Mouse (Mus musculus): ENCODE data around the gene Rab34. TPM values are rescaled to one million over a fixed set of nuclear protein-coding genes. Genes with fewer than 3 reads are reported as not detected.

Rab34 gene
- polyA plus RNA-seq (2014; fragmentation: Illumina TruSeq; extraction: RNeasy Lipid Tissue Mini Kit (QIAGEN cat#74804); ENCODE audit: low read depth, low replicate concordance): 68.5 TPM

DNA sequence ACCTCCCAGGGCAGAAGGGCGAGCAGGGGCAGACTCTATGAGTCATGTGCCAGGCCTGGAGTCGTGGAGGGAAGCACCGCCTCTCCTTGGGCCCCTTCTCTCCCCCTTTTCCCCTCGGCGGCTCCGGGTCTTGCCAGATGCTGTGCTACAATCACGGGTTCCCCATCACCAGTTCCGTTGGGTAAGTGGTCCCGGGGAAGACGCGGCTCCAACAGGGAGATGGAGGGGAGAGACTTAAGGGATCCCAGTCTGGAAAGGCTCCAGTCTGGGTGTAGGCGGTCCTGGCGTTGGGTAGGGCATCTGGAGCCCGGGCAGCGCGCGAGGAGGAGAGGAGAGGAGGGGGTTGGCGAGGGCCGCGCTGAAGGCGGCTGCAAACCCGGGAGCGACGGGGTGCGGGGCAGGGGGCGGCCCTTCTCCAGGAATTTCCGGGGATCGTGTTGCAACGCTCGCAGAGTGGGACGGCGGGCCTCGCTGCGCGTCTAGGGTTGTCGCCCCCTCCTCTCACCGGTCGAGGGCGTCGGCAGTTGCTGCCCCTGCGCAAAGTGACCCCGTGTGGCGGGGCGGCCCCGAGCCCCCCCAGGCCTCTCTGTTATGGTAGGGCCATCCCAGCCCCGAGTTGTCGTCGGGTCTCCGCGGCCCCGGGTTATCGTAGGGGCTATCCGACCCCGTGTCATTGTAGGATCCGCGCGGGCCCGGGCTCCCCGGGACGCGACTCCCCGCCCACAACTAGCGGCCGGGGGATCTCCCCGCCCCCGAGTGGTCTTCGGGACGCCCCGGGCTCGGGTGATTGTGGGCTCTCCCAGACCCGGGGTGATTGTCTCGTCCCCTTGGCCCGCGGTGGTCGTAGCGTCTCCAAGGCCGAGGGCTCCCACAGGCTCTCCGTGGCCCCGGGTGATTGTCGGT lies at the start of gene Rab34:
Gene Rab34 (plus strand): TSS at position 100 of the 903 bp plus-strand sequence.

DNA sequence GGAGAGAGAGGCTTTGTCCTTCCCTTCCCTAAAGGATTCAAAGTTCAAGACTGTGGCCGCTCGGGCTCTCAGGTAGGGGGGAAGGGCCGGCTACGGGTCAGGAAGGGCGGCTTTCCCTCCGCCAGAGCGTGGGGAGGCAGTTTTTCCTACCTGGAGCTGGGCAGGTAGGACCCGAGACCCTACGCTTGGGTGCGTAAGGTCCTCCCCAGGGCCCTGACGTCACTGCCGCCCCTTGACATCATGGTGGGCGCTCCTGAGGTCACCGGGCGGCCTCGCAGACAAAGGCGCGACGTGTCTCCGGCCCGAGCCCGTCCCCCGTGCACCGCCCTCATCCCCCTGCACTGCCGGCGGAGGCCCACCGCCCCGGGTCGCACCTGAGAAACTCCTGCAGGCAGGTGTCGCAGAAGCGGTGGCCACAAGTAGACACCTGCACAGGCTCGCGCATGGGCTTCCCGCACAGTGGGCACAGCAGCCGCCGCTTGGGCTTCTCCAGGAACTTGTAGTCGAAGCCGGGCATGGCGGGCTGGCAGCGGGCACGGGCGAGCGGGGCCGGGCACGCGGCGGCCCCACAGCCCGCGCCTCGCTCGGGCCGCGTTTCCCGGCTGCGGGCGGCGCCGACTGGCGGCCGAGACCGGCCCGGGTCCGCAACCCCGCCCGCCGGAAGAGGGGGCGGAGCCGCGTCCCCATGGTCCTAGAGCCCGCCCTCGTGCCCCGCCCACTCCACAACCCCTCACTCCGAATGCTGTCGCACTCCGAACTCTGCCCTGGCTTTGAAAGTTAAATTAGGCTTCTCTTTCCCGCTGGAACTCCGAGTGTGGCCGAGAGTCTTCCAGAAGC lies 23.1 kb upstream of the Rab34 start, which contains the start of gene Traf4:
Gene Traf4 (minus strand): TSS at position 666 of the 837 bp plus-strand sequence.

GRCm38 (mm10) chr11:78176402-78176862 lies 11.8 kb upstream of the Rab34 start, which contains the start of the genes Nek8 and Tlcd1:
TSS of gene Nek8 (minus strand) at chr11:78176675.
TSS of gene Tlcd1 (plus strand) at chr11:78176711.

DNA sequence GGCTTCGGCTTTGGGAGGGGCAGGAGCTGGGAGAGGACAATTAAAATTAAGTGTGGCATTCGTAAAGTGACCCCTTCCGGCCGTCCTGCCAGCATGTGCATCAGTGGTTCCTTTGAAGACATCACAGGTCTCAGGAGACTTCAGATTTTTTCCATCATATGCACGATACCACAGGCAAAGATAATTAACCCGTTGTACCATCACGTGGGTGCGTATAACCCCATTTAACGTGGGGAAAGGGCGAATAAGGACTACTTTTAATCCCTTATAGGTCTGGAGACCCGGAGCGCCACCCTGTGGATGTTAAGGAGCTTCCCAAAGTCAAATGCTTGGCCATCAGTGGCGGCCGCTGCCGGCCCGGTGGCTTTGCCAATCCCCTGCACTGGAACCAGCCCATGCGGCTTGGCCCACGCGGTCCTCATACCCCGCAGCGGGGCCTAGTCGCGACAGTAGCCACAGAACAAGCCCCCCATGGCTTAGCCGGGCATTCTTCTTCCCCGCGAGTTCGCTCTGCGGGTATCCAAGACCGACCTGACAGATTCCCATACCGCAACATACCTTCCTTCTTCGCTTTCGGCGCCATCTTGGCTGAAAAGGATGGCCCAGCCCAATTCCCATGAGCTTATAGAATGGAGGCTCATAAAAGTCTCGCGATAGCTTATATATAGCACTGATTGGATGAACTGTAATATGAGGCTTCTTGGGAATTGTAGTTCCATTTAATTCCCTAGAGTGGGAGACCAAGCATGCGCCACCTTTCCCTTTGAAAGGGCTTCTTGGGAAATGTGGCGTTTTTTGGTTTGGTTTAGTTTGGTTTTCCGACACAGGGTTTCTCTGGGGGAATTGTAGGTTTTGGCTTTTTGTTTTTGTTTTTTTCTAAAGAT lies 5.0 kb upstream of the Rab34 start, which contains the start of gene Rpl23a:
Gene Rpl23a (minus strand): TSS at position 624 of the 884 bp plus-strand sequence.

DNA sequence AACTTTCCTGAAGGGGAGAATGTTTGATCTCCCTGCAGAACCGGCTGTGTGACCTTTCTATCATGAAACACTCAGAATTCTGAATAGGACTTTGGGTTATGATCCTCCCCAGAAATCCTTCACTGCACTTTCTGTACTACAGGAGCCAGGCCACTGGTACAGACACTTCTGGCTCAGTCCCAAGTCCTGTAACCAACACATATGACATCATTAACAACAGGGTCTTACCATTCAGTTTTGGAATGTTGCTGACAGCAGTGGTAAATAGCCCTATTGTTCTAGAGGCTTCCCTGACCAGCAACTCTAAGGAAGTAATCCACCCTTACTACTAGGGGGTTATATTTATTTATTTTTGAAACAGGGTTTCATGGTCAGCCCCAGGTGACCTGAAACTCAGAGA lies 4.9 kb downstream of the Rab34 start, which contains the start of gene Proca1:
Gene Proca1 (plus strand): TSS at position 280 of the 400 bp plus-strand sequence.

Other genes with a start within 250 kb of the Rab34 start
- 41.1 TPM for gene Phf12, start 205.7 kb upstream of the Rab34 start, polyA plus RNA-seq (2014; fragmentation: Illumina TruSeq; extraction: RNeasy Lipid Tissue Mini Kit (QIAGEN cat#74804); ENCODE audit: low read depth, low replicate concordance)
- gene Dhrs13, start 156.2 kb upstream of the Rab34 start, polyA plus RNA-seq (2014; fragmentation: Illumina TruSeq; extraction: RNeasy Lipid Tissue Mini Kit (QIAGEN cat#74804); ENCODE audit: low read depth, low replicate concordance): 3.0 TPM
- 50.3 TPM for gene Flot2, start 150.5 kb upstream of the Rab34 start, polyA plus RNA-seq (2014; fragmentation: Illumina TruSeq; extraction: RNeasy Lipid Tissue Mini Kit (QIAGEN cat#74804); ENCODE audit: low read depth, low replicate concordance)
- gene Eral1, start 108.0 kb upstream of the Rab34 start, polyA plus RNA-seq (2014; fragmentation: Illumina TruSeq; extraction: RNeasy Lipid Tissue Mini Kit (QIAGEN cat#74804); ENCODE audit: low read depth, low replicate concordance): 14.4 TPM
- gene Fam222b, start 93.8 kb upstream of the Rab34 start, polyA plus RNA-seq (2014; fragmentation: Illumina TruSeq; extraction: RNeasy Lipid Tissue Mini Kit (QIAGEN cat#74804); ENCODE audit: low read depth, low replicate concordance): 13.9 TPM
- 17.9 TPM for gene Traf4, start 22.8 kb upstream of the Rab34 start, polyA plus RNA-seq (2014; fragmentation: Illumina TruSeq; extraction: RNeasy Lipid Tissue Mini Kit (QIAGEN cat#74804); ENCODE audit: low read depth, low replicate concordance)
- gene Nek8, start 11.8 kb upstream of the Rab34 start, polyA plus RNA-seq (2014; fragmentation: Illumina TruSeq; extraction: RNeasy Lipid Tissue Mini Kit (QIAGEN cat#74804); ENCODE audit: low read depth, low replicate concordance): 11.7 TPM
- gene Tlcd1, start 11.7 kb upstream of the Rab34 start, polyA plus RNA-seq (2014; fragmentation: Illumina TruSeq; extraction: RNeasy Lipid Tissue Mini Kit (QIAGEN cat#74804); ENCODE audit: low read depth, low replicate concordance): 74.2 TPM
- gene Rpl23a, start 4.8 kb upstream of the Rab34 start, polyA plus RNA-seq (2014; fragmentation: Illumina TruSeq; extraction: RNeasy Lipid Tissue Mini Kit (QIAGEN cat#74804); ENCODE audit: low read depth, low replicate concordance): 2,000 TPM
- 26.7 TPM for gene Proca1, start 5.0 kb downstream of the Rab34 start, polyA plus RNA-seq (2014; fragmentation: Illumina TruSeq; extraction: RNeasy Lipid Tissue Mini Kit (QIAGEN cat#74804); ENCODE audit: low read depth, low replicate concordance)
- gene Sdf2, start 57.3 kb downstream of the Rab34 start, polyA plus RNA-seq (2014; fragmentation: Illumina TruSeq; extraction: RNeasy Lipid Tissue Mini Kit (QIAGEN cat#74804); ENCODE audit: low read depth, low replicate concordance): 103 TPM
- 41.1 TPM for gene Supt6, start 57.6 kb downstream of the Rab34 start, polyA plus RNA-seq (2014; fragmentation: Illumina TruSeq; extraction: RNeasy Lipid Tissue Mini Kit (QIAGEN cat#74804); ENCODE audit: low read depth, low replicate concordance)
- 107 TPM for gene 2610507B11Rik, start 73.3 kb downstream of the Rab34 start, polyA plus RNA-seq (2014; fragmentation: Illumina TruSeq; extraction: RNeasy Lipid Tissue Mini Kit (QIAGEN cat#74804); ENCODE audit: low read depth, low replicate concordance)
- 0.19 TPM for gene BC030499, start 102.4 kb downstream of the Rab34 start, polyA plus RNA-seq (2014; fragmentation: Illumina TruSeq; extraction: RNeasy Lipid Tissue Mini Kit (QIAGEN cat#74804); ENCODE audit: low read depth, low replicate concordance)
- gene Spag5, start 113.1 kb downstream of the Rab34 start, polyA plus RNA-seq (2014; fragmentation: Illumina TruSeq; extraction: RNeasy Lipid Tissue Mini Kit (QIAGEN cat#74804); ENCODE audit: low read depth, low replicate concordance): 2.7 TPM
- 41.4 TPM for gene Aldoc, start 134.5 kb downstream of the Rab34 start, polyA plus RNA-seq (2014; fragmentation: Illumina TruSeq; extraction: RNeasy Lipid Tissue Mini Kit (QIAGEN cat#74804); ENCODE audit: low read depth, low replicate concordance)
- gene Pigs, start 140.0 kb downstream of the Rab34 start, polyA plus RNA-seq (2014; fragmentation: Illumina TruSeq; extraction: RNeasy Lipid Tissue Mini Kit (QIAGEN cat#74804); ENCODE audit: low read depth, low replicate concordance): 34.6 TPM
- 34.6 TPM for gene Unc119, start 155.1 kb downstream of the Rab34 start, polyA plus RNA-seq (2014; fragmentation: Illumina TruSeq; extraction: RNeasy Lipid Tissue Mini Kit (QIAGEN cat#74804); ENCODE audit: low read depth, low replicate concordance)
- gene Foxn1, start 198.1 kb downstream of the Rab34 start, polyA plus RNA-seq (2014; fragmentation: Illumina TruSeq; extraction: RNeasy Lipid Tissue Mini Kit (QIAGEN cat#74804); ENCODE audit: low read depth, low replicate concordance): not detected
- 7.7 TPM for gene Slc13a2, start 233.8 kb downstream of the Rab34 start, polyA plus RNA-seq (2014; fragmentation: Illumina TruSeq; extraction: RNeasy Lipid Tissue Mini Kit (QIAGEN cat#74804); ENCODE audit: low read depth, low replicate concordance)

Data from adipose tissue, adult 10 weeks (tissue).